Mouse (Mus musculus) left cerebral cortex, postnatal 10 days (tissue): ENCODE data around the gene St8sia6. TPM values are rescaled to one million over a fixed set of nuclear protein-coding genes. Genes with fewer than 3 reads are reported as not detected.
"Not testable (repeated sequence)": the region's sequence is repeated elsewhere in the genome, so short reads cannot be mapped to it uniquely, and the experiment has no call there.

ENCODE experiments used
- DNase-seq, 2 experiments: peaks; one replicate each; pipeline ENCODE4 v3.0.0; 2021 to 2022; ENCODE audit warnings: low spot score in 2 of 2, mixed read lengths in 1 of 2; ENCODE audit errors: extremely low spot score in 1 of 2
- intact Hi-C: fragments of 180-260 bp; cut with DNase I; formaldehyde crosslinking; loops from one replicate; pipeline ENCODE4 v1.15.1; 2025
- total RNA-seq, 2 experiments: library from RNA; stranded (reverse); gene quantifications; 2 replicates each; pipeline ENCODE4 v1.2.3; 2021

St8sia6 gene
- under 1 TPM; 0.73 to 0.87 TPM for total RNA-seq

DNA sequence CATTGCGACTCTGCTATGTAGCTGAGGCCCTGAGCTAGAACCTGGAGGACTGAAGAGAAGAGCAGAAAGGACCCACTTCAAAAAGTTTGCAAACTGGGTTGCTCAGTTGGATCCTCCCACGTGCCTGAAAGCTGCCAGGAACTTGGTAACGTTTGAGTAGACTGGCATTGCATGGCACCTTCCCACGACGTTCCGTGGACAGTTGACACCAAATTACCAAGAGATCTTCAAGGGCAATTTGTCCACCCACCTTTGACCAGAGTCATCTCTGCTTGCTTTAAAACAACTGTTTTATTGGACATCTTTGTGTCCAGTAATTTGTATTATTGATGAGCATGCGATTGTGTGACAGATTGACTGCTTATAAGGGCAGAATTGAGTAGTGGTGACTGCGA lies at the start of gene St8sia6:
Gene St8sia6 (minus strand): TSS at position 96 of the 395 bp plus-strand sequence.
- intact Hi-C loops, result no loop called here

DNA sequence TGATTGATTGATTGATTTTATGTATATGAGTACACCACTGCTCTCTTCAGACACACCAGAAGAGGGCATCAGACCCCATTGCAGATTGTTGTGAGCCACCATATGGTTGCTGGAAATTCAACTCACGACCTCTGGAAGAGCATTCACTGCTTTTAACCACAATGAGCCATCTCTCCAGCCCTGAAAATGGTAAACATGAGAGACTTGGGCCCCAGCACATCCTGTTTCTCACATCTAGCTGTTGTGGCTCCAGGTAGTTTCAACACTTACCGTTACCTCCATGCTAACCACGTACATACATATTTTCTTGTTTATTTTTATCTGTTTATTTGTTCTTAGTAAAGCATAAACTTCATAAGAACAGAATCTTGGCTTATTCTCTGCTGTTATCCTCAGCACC lies 42.4 kb upstream of the St8sia6 start:
- DNase-seq, result no peak
- intact Hi-C loops, result no loop called here

More for the DNA sequence above, at the start of gene St8sia6:
- DNase-seq, result no peak

DNA sequence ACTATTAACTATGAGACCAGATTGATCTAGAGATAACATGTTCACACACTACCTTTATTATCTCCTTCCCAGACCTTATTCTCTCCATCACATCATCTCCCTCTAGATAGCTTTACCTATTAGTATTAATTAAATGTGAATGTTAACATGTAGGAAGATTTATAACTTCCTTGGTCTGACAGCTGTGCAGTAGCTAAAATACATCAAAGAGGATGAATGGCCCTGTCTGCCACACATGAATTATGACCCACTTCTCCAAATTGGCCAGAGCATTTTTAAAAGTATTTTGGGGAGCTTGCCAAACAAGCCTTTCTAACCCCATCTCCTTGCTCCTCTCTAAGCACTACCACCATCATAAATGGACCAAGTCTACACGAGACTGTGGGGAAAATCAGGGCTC lies 41.1 kb upstream of the St8sia6 start:
- no peak for DNase-seq

DNA sequence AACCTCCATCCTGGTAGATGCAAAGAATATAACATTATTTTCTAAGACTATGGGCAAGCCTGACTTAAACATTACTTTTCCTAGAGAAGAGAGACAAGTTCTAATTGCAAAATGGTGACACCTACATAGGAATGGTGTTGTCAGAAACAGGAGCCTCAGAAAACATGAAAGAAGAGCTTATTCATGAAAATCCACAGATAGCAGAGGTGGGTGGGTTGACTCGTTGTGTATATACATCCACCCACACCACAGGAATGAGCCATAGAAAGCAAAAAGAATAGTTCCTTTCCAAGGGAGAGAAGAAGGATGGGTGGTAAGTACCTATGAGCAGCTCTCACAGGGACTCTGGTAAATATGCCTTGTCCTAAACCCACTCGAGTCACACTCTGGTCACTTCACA lies 22.8 kb upstream of the St8sia6 start:
- DNase-seq, result no peak
- intact Hi-C loops, result no loop called here

More for the DNA sequence above, 41.1 kb upstream of the St8sia6 start:
- intact Hi-C loops, result no loop called here

DNA sequence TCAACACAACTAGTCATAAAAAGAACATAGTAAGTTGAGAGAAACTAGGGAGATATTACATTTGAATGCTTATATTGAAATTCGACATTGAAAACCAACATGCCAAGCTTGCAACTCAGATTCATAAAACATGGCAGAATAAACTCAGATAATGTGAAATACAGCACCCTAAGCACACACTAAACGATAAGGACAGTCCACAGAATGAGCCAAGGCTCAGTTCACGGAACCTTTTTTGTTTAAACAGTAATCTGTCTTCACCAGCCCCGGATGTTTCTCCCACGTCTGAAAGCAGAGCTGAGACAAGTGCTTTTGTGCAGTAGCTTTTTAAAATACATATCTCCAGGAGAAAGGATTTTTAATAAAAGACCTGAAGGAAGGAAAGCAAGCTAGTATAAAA lies 14.7 kb upstream of the St8sia6 start:
- DNase-seq, result no peak
- intact Hi-C loops, result no loop called here

DNA sequence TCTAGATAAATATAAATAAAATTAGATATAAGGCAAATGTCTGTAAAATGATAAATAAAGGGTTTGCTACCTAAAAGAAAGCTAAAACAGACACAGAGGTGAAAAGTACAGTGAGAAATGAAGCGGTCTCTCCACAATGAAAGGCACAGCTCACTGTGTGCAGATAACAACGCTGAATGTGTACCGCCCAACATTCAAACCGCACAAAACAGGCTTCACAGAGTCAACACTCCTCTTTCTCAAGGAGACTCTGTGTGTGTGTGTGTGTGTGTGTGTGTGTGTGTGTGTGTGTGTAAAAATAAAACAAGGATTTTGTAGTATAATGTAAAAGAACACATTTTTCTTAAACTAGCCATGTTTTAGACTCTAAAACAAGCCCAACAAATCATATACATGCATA lies 14.1 kb upstream of the St8sia6 start:
- DNase-seq, result no peak
- intact Hi-C loops, result no loop called here

DNA sequence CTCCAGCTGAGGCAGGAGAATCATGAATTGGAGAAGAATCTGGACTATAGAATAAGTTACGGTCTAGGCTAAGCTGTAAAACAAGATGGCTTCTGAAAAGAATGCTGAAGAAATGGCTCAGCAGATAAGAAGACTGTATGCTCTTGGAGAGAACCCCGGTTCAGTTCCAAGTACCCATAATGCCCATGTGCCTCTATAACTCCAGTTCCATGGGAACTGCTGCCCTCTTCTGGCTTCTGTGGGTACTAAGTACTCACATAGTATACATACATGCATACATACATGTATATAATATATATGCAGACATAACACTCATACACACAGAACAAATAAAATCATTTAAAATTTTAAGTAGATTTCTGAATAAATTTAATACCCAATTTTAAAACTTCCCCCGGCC lies 12.3 kb upstream of the St8sia6 start:
- intact Hi-C loops, result no loop called here
- no peak for DNase-seq

DNA sequence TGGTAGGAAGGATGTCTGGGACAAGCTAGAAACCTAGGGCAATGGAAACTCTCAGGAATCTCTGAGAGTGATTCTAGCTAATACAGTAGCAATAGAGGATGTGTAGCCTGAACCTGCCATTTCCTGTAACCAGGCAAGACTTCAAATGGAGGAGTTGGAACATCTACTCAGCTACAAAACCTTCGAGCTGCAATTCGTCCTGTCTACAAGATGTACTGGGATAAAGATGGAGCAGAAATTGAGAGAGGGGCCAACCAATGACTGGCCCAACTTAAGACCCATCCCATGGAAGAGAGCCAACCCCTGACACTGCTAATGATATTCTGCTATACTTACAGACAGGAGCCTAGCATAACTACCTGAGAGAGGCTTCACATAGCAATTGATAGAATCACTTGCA lies 6.8 kb upstream of the St8sia6 start:
- intact Hi-C loops, result no loop called here
- DNase-seq, result no peak

DNA sequence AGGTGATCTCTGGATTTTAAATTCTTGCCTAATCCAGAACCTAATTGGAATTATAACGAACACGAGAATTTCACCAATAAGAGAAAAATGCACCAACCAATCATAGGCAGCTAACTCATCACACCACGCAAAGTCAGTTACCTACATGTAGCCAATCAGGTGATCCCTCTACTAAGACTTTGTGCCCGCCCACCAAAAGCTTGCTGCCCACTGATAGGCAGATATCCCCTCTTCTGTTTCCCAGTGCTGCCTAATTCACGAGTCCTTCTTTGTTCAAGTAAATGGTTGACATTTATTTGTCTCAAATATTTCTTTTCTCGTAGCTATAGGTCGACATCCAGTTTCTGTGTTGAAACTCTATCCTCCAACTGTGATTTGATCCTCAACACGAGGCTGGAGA lies 582 bp upstream of the St8sia6 start:
- intact Hi-C loops, result no loop called here
- DNase-seq, result no peak

DNA sequence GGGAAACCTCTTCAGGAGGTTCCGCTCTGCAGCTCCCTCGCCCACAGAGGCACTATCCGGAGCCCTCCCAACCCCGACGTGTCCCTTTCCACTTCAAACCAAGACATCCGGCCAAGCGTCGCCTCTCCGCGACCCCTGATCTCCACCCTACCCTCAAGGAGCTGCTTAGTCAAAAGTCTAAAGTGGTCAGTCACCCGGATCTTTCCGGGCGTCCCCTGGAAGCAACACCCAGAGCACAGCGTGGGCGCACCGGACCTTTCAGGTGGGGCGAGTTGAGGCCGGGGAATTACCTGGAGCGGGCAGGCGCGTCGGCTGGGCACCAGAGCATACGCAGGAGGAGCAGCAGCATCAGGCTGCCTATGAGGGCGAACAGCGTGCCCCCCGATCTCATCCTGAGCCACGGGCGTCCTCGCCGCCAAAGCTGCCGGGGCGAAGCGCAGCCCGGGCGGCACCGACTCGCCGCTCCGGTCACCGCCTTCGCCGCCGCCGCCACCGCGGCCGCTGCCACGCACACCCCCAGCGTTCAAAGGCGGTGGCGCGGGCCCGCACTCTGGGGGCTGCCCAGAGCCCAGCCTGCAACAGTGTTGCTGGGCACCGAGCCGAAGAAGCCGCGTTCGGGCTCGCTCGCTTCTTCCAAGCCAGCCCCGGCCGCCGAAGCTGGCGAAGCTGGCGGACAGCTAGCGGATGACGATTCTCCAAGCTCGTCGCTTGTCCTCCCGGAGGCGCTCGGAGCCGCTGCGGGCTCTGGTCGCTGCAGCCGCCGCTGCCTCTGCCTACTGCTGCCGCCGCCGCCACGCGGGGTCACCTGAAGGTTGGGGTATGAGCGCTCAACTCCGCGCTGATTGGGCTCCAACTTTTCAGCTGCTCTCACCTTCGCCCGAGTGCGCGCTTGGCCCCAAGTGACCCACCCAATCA lies 553 bp downstream of the St8sia6 start:
- intact Hi-C loops, result no loop called here
- DNase-seq, result peak; percentile 3 to 53

DNA sequence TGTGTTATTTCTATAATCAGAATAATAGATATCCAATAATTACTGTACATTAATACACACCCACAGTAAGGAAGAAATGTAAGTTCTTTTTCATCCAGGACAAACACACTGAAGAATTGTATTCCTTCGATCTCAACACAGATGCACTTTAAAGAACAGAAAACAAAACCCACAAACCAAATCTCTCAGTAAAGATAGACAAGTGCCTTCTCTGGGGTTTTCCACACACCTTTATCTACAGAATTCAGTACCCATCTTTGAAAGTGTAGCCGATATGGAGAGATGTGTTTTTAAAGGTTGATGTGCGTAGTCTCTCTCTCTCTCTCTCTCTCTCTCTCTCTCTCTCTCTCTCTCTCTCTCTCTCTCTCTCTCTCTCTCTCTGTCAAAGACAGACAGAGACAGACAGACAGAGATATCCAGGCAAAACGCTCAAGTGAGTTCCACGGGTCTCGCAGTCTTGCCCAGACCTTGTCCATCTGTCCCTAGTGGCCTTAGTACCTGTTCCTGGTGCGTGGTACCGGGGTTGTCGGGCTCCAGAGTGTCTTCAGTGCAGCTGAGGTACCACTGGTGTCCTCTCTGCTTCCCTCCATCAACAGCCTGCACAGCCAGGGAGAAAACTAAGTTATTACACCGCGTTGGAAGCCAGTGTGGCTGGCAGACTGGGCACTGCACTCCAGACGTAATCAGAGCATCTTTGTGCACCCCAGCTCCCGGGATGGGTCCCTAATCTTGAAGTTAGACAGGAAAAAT lies 1.4 kb downstream of the St8sia6 start:
- intact Hi-C loops, result no loop called here
- no peak for DNase-seq

DNA sequence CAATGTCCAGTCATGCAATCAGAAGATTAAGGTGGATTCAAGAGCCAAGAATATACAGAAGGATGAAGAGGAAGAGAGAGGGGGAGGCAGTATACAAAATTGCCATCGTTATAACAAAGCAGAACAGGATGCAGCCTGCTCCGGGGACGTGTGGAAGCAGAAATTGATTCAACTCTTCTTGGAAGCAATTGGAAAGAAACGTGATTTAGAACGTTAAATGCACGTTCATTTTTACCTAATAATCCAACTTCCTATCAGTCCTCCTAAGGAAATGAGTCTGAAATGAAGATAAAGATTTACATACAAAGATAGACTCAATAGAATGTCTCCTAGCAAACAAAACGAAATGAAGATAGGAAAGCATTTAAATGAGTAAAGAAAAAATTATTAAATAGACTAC lies 2.3 kb downstream of the St8sia6 start:
- intact Hi-C loops, result no loop called here
- DNase-seq, result no peak

DNA sequence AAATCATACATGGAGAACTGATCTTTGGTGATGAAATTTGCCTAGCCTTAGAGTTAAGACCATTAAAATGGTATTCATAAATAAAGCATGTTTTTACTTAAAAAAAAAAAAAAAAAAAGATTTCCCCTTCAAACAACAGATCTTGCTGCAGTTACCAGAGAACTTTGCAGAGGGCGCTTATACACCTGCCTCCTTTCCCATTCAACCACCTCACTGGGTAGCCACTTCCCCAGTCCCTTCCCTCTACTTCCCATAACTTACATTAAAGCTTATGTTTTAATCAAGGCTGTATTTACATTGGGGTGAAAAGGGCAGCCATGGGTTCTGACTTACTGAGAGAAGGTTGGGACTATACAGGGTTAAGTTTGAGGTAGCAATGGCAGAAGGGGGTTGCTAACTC lies 4.5 kb downstream of the St8sia6 start:
- no peak for DNase-seq
- intact Hi-C loops, result no loop called here

DNA sequence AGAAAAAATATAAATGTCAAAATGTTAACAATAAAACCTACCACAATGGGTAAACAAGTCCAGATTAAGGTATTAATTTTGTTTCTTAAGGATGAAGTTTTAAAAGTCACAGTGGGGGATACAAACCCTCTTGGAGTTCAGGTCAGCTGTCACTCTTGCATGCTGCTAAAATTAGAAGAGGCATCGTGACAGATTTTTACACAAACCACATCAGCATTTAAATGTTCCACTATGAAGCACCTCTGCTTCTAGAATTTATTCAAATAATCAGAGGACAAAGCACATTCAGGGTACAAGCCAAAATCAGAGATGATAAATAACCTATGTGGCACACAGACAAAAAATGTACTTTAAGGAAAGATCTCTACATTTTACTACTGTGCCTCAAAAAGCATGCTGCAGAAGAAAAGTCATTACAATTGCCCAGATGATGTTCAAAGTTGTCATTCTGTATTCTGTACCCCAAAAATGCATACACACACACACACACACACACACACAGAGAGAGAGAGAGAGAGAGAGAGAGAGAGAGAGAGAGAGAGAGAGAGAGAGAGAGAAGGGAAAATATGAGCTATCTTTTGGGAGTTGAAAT lies 7.2 kb downstream of the St8sia6 start:
- intact Hi-C loops, result no loop called here

DNA sequence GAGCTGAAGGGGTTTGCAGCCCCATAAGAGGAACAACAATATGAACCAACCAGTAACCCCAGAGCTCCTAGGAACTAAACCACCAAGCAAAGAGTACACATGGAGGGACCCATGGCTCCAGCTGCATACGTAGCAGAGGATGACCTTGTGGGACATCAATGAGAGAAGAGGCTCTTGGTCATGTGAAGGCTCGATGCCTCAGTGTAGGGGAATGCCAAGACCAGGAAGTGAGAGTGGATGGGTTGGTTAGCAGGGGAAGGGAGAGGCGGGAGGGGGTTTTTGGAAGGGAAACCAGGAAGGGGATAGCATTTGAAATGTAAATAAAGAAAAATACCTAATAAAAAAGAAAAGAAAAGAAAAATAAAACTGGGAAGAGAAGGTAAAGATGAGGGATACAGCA lies 7.9 kb downstream of the St8sia6 start:
- intact Hi-C loops, DNase-seq: not testable (repeated sequence)

More for the DNA sequence above, 7.2 kb downstream of the St8sia6 start:
- no peak for DNase-seq

DNA sequence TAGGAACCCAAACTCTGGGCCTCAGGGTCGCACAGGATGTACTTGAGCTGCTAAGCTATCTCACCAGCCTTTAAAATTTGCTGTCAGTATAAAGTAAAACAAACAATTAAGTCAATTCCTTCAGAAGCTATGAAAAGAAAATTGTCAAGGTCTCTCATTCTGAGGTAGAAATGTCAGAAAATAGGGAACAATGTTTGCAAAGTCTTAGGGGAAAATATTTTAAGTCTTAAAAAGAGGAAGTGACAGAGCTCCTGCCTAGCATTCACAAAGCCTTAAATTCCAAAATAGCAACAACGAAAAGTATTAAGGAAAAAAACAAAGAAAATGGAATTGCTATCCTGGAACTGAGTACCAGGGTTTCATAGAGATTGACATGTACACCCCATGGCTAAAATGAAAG lies 8.6 kb downstream of the St8sia6 start:
- no peak for DNase-seq
- intact Hi-C loops, result no loop called here

DNA sequence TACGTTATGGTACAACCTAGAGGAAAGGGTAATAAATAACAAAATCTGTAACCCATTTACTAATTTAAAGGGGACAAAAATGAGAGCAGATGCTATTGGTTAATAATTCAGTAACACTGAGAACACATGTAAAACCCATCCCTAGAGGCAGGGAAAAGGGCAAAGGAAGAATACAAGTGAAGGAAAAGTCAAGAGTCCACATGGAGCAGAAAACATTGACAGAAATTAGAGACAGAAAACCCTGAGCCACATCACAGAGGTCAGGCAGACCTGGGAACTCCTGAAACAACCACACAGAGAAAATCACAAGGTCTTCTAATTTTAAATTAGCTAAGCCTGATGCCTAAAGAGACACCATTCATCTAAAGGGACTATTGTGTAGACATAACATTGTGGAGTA lies 9.4 kb downstream of the St8sia6 start:
- intact Hi-C loops, result no loop called here
- DNase-seq, result no peak

DNA sequence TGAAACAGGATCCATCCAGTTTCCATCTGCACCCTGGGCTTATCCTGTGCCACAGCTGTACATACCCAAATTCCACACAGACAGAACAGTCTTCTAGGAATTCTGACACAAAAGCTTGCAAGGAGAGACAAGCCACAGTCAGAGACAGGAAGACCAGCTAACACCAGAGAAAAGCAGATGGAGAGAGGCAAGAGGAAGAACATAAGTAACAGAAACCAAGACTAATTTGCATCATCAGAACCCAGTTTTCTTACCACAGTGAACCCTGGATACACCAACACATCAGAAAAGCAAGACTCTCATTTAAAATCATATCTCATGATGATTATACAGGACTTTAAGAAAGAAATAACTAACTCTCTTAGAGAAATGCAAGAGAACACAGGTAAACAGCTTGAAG lies 16.8 kb downstream of the St8sia6 start:
- DNase-seq, result no peak
- intact Hi-C loops, result no loop called here

DNA sequence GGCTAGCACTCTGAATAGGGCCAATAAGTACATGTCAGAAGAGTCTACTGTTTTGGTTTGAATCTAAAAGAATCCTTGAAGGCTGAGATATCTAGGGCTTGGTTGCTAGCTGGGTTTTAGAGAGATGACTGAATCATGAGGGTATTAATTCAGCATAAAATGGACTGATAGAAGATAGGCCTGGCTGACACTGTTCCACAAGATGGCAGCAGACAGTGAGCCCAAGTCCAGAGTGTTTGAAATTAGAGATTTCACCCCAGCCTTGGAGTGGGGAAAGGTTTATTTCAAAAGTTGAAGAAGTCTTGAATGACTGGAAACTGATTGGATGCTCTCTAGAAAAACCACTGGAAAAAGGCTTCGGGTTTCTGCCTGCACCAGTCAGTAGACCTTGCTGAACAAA lies 17.4 kb downstream of the St8sia6 start:
- intact Hi-C loops, result no loop called here
- DNase-seq, result no peak

DNA sequence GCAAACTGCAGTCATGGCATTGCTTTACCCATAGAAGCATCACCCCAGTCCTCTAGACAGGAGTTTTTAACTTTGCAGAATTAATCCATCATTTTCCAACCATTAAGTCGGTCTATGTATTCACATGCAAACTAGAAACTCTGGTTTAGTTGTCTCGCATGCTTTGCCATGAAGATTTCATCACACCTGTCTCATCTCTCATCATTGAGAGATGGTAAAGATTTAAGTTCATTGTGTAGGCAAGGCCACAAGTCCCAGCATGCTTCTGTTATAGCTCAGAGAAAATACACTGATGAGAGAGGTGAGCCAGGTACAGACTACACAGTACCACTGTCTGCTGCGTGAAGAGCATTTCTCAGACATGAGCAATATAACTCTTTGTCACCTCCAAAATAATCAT lies 18.8 kb downstream of the St8sia6 start:
- intact Hi-C loops, result no loop called here
- no peak for DNase-seq
